Mouse (Mus musculus) layer of hippocampus, adult 18-20 months (tissue): Measurements from ENCODE around the gene Slmap. TPM values are rescaled to one million over a fixed set of nuclear protein-coding genes. Genes with fewer than 3 reads are reported as not detected.

ENCODE experiments used
- DNase-seq, 2 experiments: peaks; one replicate each; pipeline ENCODE4 v3.0.0; 2022; ENCODE audit warnings: low spot score in 2 of 2
- total RNA-seq, 2 experiments: library from RNA; stranded (reverse); gene quantifications; 2 replicates each; pipeline ENCODE4 v1.2.3; 2021

Slmap gene
- total RNA-seq, 2 experiments from 2014 or later: 99.2 to 103 TPM

DNA sequence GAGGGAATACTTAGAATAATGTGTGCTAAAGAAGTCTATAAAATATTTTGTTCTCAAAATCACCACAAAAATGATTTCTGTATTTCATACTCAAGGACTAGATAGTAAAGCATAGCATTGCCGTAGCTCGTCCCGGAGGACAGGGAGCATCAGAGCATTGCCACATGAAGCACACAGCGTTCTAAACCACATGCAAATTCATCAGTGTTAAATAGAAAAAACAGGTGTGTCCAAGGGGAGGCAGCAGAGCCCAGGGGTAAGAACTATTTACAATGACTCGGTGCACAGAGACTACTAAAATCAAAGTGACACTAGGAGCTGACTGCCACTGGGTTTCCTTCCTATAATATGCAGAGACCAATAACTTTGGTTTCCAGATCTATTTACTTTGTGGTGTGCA is 57.0 kb downstream of the Slmap start:
- no peak for DNase-seq

DNA sequence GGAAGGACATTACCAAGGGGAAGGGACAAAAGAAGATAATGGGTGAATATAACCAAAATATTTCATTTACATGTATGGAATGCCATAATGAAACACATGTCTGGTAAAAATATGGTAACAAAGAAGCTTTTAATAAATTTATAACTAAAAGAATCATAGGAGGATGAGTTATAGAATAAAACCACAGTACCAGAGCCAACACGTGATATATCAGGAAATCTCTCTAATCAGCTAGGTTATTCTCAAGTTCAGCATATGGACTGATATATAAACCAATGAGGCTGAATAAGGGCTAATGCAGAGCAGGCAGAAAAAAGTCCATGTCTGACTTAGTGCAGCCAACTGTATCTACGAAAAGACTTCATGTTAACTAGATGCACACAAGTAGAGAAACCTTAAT is 58.3 kb downstream of the Slmap start:
- DNase-seq: no peak

GRCm38 (mm10) chr14:26467974-26468373 is 66.8 kb downstream of the Slmap start:
- DNase-seq: no peak

DNA sequence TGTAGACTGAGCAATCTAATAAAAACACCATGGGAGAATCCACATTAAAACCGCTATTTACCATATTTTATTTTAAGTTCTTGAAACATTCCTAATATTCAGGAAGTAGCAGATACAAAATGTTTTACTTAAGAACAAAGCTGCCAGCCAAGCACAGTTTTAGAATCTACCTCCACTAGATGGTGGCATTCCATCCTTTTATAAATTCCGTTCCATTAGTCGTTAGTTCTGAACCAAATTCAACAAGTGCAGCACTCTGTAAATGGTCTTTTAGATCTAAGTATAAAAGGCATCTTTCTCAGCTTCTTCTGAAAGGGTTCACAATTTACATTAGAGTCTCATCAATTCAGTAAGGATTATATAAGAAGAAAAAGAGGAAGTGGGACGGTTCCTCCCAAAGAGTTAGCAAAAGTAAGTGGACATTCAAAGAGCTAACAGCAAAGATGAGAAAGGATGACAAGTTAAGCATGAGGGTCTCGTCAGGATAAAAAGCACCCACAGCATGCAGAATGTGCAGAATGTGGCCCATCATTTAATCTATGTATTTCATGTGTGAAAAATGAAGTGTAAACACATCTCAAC is 68.1 kb downstream of the Slmap start:
- no peak for DNase-seq

GRCm38 (mm10) chr14:26465898-26466297 is 68.8 kb downstream of the Slmap start:
- no peak for DNase-seq

GRCm38 (mm10) chr14:26459516-26459915 is 75.2 kb downstream of the Slmap start:
- peak in 1 of 2 experiments; percentile 52 for DNase-seq

GRCm38 (mm10) chr14:26454851-26455250 is 79.9 kb downstream of the Slmap start:
- DNase-seq: no peak

DNA sequence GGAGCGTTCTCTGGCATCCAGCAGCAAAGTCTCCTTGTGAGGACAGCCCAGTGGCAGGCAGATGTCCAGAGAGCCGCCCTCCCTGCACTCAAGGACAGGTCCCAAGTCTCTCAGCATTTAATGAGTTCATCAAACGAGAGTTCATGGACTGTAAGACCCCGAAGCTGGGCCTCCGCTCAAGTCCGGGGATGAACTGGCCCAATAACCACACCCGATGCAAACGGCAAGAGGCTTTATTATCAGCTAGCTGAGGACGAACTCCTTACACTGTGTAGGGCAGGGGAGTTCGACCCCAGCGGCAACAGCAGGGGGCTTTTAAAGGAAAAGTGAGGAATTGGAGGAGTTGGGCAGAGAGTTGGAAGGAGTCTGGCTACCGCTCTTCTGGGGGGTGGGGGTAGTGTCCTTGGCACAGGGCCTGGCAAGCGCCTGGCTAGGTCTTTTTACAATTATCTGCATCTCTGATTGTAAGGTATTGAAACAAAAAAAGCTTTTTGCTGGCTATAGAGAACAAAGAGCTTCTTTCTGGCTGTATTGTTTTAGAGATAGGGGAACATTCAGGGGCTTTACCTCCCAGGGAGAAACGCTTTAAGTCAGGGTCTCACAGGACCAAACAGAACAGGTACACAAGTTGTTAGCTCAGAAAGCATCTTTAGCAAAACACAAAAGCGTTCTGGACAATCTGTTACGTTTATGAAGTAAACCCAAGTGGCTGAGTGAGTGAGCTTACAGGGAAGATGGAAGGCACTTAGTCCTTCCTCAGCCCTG is 84.5 kb downstream of the Slmap start:
- DNase-seq: no peak

DNA sequence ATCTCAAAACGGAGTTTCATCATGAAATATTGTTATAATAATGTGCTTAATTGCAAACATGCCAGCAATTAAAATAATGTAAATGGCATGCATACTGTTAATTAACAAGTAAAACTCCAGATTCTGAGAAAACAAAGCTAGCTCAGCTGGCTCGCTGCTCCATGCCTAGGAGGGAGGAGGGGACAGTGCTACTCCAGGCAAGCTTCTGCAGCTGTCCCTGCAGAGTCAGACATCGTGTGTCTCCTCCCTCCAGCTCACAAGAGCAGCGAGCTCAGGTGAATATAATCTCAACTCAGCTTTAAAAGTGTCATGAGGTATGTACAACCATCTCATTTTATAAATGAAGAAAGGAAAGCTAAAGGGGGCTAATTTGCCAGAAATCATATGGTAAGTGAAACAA is 86.2 kb downstream of the Slmap start:
- no peak for DNase-seq

DNA sequence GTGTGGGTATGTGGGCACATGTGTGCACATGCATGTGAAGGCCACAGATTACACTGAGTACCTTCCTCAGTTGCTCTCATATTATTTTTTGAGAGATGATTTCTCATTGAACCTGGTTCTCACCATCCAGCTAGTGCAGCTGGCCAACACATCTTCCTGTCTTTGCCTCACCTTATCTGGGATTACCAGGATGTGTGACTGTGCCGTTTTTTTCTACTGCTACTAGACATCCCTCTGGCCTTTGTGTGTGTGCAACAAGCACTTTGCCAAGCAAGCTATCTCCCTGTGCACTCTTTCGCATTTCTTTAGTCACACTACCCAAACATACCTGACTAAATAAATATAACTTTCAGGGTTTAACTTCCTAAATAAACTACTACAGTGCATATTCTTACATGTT is 87.5 kb downstream of the Slmap start:
- no peak for DNase-seq

GRCm38 (mm10) chr14:26446538-26446937 is 88.2 kb downstream of the Slmap start:
- DNase-seq: no peak

- no peak for DNase-seq
Observed at GRCm38 (mm10) chr14:26442534-26442933, 92.2 kb downstream of the Slmap start.

DNA sequence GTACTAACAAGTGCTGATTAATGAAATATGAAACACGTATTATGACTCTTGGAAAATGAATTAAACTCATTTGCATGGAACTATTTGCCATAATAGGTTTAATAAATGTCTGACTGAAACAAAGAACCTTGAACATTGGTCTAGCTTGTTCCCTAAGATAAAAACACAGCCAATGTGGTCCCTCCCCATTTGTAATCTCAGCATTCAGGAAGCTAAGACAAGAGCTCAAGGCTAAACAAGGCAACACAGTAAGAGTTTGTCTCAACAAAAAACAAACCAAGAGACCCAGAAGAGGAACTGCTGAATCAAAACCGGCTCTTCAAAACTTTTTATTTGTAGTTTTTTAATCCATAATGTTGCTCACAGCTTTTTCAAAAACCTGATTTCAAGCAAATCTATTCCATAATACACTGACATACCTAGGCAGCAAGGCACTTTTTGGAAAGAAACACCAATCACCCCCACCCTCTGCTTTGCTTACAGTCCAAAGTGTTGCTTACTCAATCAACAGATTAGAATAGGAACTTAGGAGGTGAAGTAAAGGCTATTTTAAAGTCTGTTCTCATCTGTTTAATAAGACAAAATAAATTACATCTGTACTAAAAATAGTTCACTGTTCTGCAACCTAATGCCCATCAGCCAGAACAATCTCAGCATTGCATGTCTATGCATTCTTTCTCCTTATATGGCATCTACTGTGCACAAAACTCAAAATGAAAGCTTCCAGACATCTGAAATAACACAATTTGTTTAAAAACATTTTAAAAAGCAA is 93.5 kb downstream of the Slmap start:
- DNase-seq: no peak

DNA sequence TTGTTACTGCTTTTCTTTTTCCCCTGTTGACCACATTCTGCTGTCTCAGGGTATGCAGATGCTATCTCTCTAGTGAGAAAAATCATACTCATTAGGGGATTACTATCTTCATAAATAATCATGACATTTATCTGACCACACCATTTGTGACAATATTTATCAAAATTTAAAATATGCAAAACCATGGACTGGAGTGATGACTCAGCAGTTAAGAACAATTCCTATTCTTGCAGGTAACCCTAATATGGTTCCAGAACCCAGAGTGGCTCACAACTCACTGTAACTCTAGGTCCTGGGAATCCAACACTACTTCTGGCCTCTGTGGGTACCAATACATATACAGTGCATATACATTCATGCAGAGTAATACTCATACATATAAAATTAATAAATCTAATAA is 94.7 kb downstream of the Slmap start:
- no peak for DNase-seq

DNA sequence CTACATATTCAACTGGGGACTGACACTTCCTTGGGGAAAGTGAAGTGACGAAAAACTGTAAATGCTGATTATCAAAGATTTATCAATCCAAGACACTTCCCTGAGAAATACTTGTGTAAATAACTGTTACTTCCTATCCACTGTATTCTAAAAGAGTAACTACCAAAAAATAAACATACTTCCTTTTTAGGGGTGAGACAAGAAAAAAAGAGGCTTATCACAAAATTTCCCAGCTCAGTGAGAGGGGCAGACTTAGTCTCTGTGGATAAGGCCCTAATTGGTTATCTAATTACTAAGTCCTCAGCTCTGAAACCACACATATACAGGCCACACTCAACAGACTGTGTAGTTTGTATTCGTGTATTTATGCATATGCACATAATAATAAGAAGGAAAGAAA is 97.0 kb downstream of the Slmap start:
- DNase-seq: no peak

DNA sequence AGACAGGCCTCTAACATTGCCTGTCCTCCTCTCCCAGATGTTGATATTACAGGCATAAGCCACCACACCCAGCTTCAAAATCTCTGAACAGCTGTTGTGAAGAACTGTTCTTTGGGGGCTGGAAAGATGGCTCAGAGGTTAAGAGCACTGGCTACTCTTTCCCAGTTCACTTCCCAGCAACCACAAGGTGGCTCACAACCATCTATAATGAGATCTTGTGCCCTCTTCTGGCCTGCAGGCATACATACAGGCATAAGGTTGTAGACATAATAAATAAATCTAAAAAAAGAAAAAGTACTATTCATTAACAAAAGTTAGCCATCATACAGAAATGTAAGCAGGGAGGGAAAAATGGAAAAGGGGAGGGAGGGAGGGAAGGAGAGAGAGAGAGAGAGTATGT is 98.4 kb downstream of the Slmap start:
- no peak for DNase-seq

DNA sequence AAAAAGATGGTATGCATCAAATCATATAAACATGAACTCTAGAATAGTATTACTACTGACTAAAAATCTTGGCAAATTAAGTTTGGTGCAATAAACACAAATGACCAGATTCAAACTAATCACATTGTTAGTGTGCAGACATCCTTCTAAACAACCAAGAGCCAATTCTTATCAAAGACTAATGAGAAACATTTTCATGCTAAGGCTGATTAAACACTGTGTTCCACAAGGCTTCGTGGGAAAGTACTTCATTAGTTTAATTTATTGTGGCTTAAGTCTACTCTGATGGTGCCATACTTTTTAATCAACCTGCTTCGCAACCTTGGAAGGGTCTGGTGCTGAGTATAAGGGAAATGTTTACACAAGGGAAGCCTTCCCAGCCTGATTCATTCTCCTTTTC is 102.4 kb downstream of the Slmap start:
- DNase-seq: no peak

DNA sequence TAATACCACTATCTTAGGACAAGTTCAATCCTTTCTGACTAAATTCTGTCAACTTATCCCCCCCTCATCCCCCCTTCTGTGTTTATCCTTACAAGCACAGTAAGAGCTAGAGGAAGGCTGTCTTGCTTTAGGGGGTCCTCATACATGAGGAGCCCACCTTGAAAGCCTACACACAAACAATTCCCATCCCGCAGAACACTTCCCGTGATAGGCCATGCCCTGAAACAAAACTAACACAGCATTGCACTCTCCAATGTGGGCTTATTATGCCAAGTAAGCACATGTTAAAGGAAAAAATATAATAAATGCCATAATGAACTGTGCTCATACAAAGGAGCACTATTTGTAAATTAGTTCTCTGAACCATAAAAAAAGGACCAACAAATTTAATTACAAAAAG is 102.8 kb downstream of the Slmap start:
- DNase-seq: no peak

DNA sequence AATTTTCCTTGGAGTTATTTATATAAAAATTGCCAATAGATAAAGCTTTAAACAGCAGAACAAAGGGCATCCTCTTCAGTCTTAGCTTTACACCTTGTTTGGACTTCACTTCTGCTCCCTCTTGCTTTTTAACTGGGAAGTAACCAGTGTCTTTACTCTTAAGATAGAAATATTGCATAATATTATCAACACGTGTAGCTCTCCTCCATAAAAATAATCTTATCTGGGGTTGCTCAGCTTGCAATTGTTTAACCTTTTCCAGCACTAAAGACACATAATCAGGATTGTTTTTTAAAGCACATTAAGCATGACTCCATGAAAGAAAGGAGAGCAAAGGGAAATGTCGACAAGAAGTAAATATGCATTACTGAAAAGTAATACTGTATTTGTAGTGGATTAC is 114.5 kb downstream of the Slmap start:
- DNase-seq: no peak

DNA sequence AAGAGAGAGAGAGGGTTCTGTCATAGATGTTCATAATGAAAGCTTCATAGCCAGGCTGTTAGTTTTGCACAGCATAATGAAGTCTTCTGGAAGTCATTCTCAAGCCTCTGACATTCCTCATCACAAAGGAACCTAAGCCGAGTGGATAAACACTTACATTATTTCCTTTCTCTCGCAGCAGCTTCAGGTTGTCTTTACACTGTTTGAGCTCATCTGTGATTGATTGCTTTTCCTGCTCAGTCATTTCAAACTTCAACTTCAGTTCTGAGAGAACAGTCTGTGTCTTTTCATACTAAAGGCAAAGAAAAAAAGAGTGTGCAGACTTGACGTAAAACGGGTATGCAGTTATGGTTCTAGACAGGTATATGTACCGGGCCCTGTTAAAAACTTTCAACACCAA is 116.8 kb downstream of the Slmap start:
- DNase-seq: no peak

GRCm38 (mm10) chr14:26417088-26417487 is 117.6 kb downstream of the Slmap start:
- no peak for DNase-seq

DNA sequence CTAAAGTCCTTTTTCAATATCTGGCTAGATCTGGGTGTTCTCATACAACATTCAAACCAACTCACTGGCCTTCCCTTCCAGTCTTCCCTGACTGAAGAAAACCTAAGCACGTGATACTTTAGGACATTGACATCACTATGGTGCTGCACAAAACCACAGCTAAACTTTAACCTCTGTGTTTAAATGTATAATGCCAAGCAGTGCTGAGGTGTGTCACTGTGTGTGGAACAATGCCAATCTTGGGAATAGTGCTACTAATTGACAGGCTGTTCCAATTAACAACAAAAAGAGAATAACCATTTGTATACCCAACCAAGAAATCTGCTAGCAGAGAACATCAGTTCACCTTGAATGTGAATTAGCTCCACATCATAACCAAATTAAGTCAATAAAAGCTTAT is 121.2 kb downstream of the Slmap start:
- no peak for DNase-seq
